Mouse (Mus musculus): Measurements from ENCODE around the gene Rasgrp4. TPM values are rescaled to one million over a fixed set of nuclear protein-coding genes. Genes with fewer than 3 reads are reported as not detected.
"Not testable (repeated sequence)": the region's sequence is repeated elsewhere in the genome, so short reads cannot be mapped to it uniquely, and the experiment has no call there.

Rasgrp4 gene
- total RNA-seq, 2 experiments from 2014 or later, result 1.8 to 7.2 TPM

- no peak for ATAC-seq (replicated peaks; ENCODE audit: poor library complexity)
Observed at GRCm38 (mm10) chr7:29172390-29173016, 37.9 kb downstream of the Rasgrp4 start.

- ATAC-seq (replicated peaks; ENCODE audit: poor library complexity), result no peak
Observed at GRCm38 (mm10) chr7:29178106-29178505, 43.5 kb downstream of the Rasgrp4 start.

- peak; percentile 21 for ATAC-seq (replicated peaks; ENCODE audit: poor library complexity)
Observed at GRCm38 (mm10) chr7:29179323-29179722, 44.7 kb downstream of the Rasgrp4 start.

GRCm38 (mm10) chr7:29180077-29180853, 45.6 kb downstream of the Rasgrp4 start, which contains the start of gene Psmd8:
Gene Psmd8 (minus strand): TSS chr7:29180701.
- peak; percentile 95 for ATAC-seq (replicated peaks; ENCODE audit: poor library complexity)

- no peak for ATAC-seq (replicated peaks; ENCODE audit: poor library complexity)
Observed at GRCm38 (mm10) chr7:29180854-29181236, 46.2 kb downstream of the Rasgrp4 start.

- not testable (repeated sequence) for ATAC-seq (replicated peaks; ENCODE audit: poor library complexity)
Observed at GRCm38 (mm10) chr7:29181323-29181722, 46.7 kb downstream of the Rasgrp4 start.

- ATAC-seq (replicated peaks; ENCODE audit: poor library complexity), result not testable (repeated sequence)
Observed at GRCm38 (mm10) chr7:29194230-29194629, 59.6 kb downstream of the Rasgrp4 start.

GRCm38 (mm10) chr7:29202577-29202976, 67.9 kb downstream of the Rasgrp4 start:
- ATAC-seq (replicated peaks; ENCODE audit: poor library complexity), result 0 out of 2 replicates have a peak, but pooled peaks have one; percentile 23

Other genes with a start within 250 kb of the Rasgrp4 start
- 86.4 and 87.2 TPM in 2 replicates for gene Actn4, start 172.5 kb upstream of the Rasgrp4 start, total RNA-seq (2015)
- gene Actn4, start 172.5 kb upstream of the Rasgrp4 start, total RNA-seq (2017), result 47.1 and 49.5 TPM in 2 replicates
- 248 and 305 TPM in 2 replicates for gene Eif3k, start 153.0 kb upstream of the Rasgrp4 start, total RNA-seq (2015)
- 384 and 406 TPM in 2 replicates for gene Eif3k, start 153.0 kb upstream of the Rasgrp4 start, total RNA-seq (2017)
- 38.5 and 49.8 TPM in 2 replicates for gene Map4k1, start 152.8 kb upstream of the Rasgrp4 start, total RNA-seq (2015)
- 62.8 and 65.6 TPM in 2 replicates for gene Map4k1, start 152.8 kb upstream of the Rasgrp4 start, total RNA-seq (2017)
- 0.24 and 1.1 TPM in 2 replicates for gene Ryr1, start 9.7 kb upstream of the Rasgrp4 start, total RNA-seq (2015)
- 0.12 and 0.44 TPM in 2 replicates for gene Ryr1, start 9.7 kb upstream of the Rasgrp4 start, total RNA-seq (2017)
- 19.4 and 24.1 TPM in 2 replicates for gene Fam98c, start 21.4 kb downstream of the Rasgrp4 start, total RNA-seq (2015)
- gene Fam98c, start 21.4 kb downstream of the Rasgrp4 start, total RNA-seq (2017), result 22.6 and 23.4 TPM in 2 replicates
- gene Ggn, start 35.4 kb downstream of the Rasgrp4 start, total RNA-seq (2015), result 0.76 and 1.2 TPM in 2 replicates
- 0.17 and 0.47 TPM in 2 replicates for gene Ggn, start 35.4 kb downstream of the Rasgrp4 start, total RNA-seq (2017)
- gene Spred3, start 35.6 kb downstream of the Rasgrp4 start, total RNA-seq (2015), result 0.56 and 2.3 TPM in 2 replicates
- gene Spred3, start 35.6 kb downstream of the Rasgrp4 start, total RNA-seq (2017), result 0.91 and 2.4 TPM in 2 replicates
- 169 and 191 TPM in 2 replicates for gene Psmd8, start 45.9 kb downstream of the Rasgrp4 start, total RNA-seq (2015)
- 160 and 176 TPM in 2 replicates for gene Psmd8, start 45.9 kb downstream of the Rasgrp4 start, total RNA-seq (2017)
- gene Catsperg1, start 79.2 kb downstream of the Rasgrp4 start, total RNA-seq (2015), result 1.1 TPM in 1 of 2 replicates, not detected in the other
- gene Catsperg1, start 79.2 kb downstream of the Rasgrp4 start, total RNA-seq (2017), result 0.20 and 0.50 TPM in 2 replicates
- gene Kcnk6, start 97.7 kb downstream of the Rasgrp4 start, total RNA-seq (2015), result 4.2 and 5.8 TPM in 2 replicates
- 8.0 and 9.3 TPM in 2 replicates for gene Kcnk6, start 97.7 kb downstream of the Rasgrp4 start, total RNA-seq (2017)
- gene Yif1b, start 103.5 kb downstream of the Rasgrp4 start, total RNA-seq (2015), result 75.8 and 77.8 TPM in 2 replicates
- gene Yif1b, start 103.5 kb downstream of the Rasgrp4 start, total RNA-seq (2017), result 28.2 and 34.1 TPM in 2 replicates
- gene 2200002D01Rik, start 113.6 kb downstream of the Rasgrp4 start, total RNA-seq (2015), result 0.20 TPM in 1 of 2 replicates, not detected in the other
- 1.4 TPM in 1 of 2 replicates, not detected in the other for gene 2200002D01Rik, start 113.6 kb downstream of the Rasgrp4 start, total RNA-seq (2017)
- gene Spint2, start 147.1 kb downstream of the Rasgrp4 start, total RNA-seq (2015), result 60.8 and 62.8 TPM in 2 replicates
- gene Spint2, start 147.1 kb downstream of the Rasgrp4 start, total RNA-seq (2017), result 21.2 and 34.1 TPM in 2 replicates
- not detected in 2 replicates for gene Ppp1r14a, start 154.5 kb downstream of the Rasgrp4 start, total RNA-seq (2015)
- gene Ppp1r14a, start 154.5 kb downstream of the Rasgrp4 start, total RNA-seq (2017), result 1.1 TPM in 1 of 2 replicates, not detected in the other
- gene Dpf1, start 169.1 kb downstream of the Rasgrp4 start, total RNA-seq (2015), result 0.05 and 0.73 TPM in 2 replicates
- gene Dpf1, start 169.1 kb downstream of the Rasgrp4 start, total RNA-seq (2017), result 0.10 TPM in 1 of 2 replicates, not detected in the other

Data from megakaryocyte progenitor cell, adult 5-6 weeks (primary cell).